Mouse (Mus musculus): ENCODE measurements around the gene Myo9b. TPM values are rescaled to one million over a fixed set of nuclear protein-coding genes. Genes with fewer than 3 reads are reported as not detected.

The Myo9b gene
- polyA plus RNA-seq, 1 experiment from 2014 or later: 11.6 TPM

GRCm38 (mm10) chr8:71376423-71377030 is 104.0 kb downstream of the Myo9b start:
- no peaks in the 10 kb centered on the region for H3K27me3 ChIP-seq (replicated peaks; ENCODE audit: control insufficient read depth, insufficient read depth, low read length)
- H3K9me3 ChIP-seq (ENCODE audit: control insufficient read depth, low read length): no peaks in the 10 kb centered on the region
- peak overlapping the region; percentile 55; the same call in 1 of the 2 replicates for H3K4me2 ChIP-seq (ENCODE audit: low read depth, low read length)
- no peak for ATAC-seq
- H3K4me1 ChIP-seq (ENCODE audit: control insufficient read depth, insufficient read depth, low read length): peaks cover 53% of the 10 kb centered on the region
- peaks cover 32% of the 10 kb centered on the region for H3K36me3 ChIP-seq (ENCODE audit: control insufficient read depth, insufficient read depth, low read length)
- peak overlapping the region; percentile 53; the same call in 1 of the 2 replicates for H3K9ac ChIP-seq (ENCODE audit: low read depth, low read length)
- no peak overlapping the region for H3K27ac ChIP-seq (ENCODE audit: low read length)
- 53% methylated on average over 8 of the region's 8 CpGs for WGBS
- no peak overlapping the region; the same call in 1 of the 2 replicates for H3K4me3 ChIP-seq (ENCODE audit: low read length)

- 77% methylated on average over 4 of the region's 4 CpGs for WGBS
- no peak overlapping the region for H3K27ac ChIP-seq (ENCODE audit: low read length)
- no peak for ATAC-seq
- H3K4me3 ChIP-seq (ENCODE audit: low read length): peak overlapping the region; percentile 72
- no peaks in the 10 kb centered on the region for H3K9me3 ChIP-seq (ENCODE audit: control insufficient read depth, low read length)
- H3K9ac ChIP-seq (ENCODE audit: low read depth, low read length): peak overlapping the region; percentile 91
- H3K4me2 ChIP-seq (ENCODE audit: low read depth, low read length): peak overlapping the region; percentile 92
- H3K27me3 ChIP-seq (replicated peaks; ENCODE audit: control insufficient read depth, insufficient read depth, low read length): no peaks in the 10 kb centered on the region
- H3K36me3 ChIP-seq (ENCODE audit: control insufficient read depth, insufficient read depth, low read length): peaks cover 29% of the 10 kb centered on the region
- peaks cover 70% of the 10 kb centered on the region for H3K4me1 ChIP-seq (ENCODE audit: control insufficient read depth, insufficient read depth, low read length)
Observed at GRCm38 (mm10) chr8:71379008-71379407, 106.5 kb downstream of the Myo9b start.

- peak overlapping the region; percentile 98 for H3K27ac ChIP-seq (ENCODE audit: low read length)
- no peaks in the 10 kb centered on the region for H3K27me3 ChIP-seq (replicated peaks; ENCODE audit: control insufficient read depth, insufficient read depth, low read length)
- peak overlapping the region; percentile 91 for H3K9ac ChIP-seq (ENCODE audit: low read depth, low read length)
- 53% methylated on average over 3 of the region's 3 CpGs for WGBS
- peak overlapping the region; percentile 72 for H3K4me3 ChIP-seq (ENCODE audit: low read length)
- peak overlapping the region; percentile 92 for H3K4me2 ChIP-seq (ENCODE audit: low read depth, low read length)
- H3K9me3 ChIP-seq (ENCODE audit: control insufficient read depth, low read length): no peaks in the 10 kb centered on the region
- peaks cover 71% of the 10 kb centered on the region for H3K4me1 ChIP-seq (ENCODE audit: control insufficient read depth, insufficient read depth, low read length)
- peaks cover 23% of the 10 kb centered on the region for H3K36me3 ChIP-seq (ENCODE audit: control insufficient read depth, insufficient read depth, low read length)
- ATAC-seq: no peak
Observed at GRCm38 (mm10) chr8:71379512-71380075, 107.1 kb downstream of the Myo9b start.

- Histone ChIP-seq H3K27ac (ENCODE audit: low read length) (peak overlapping the region; percentile 98), H3K4me3 (ENCODE audit: low read length) (peak overlapping the region; percentile 72), H3K4me2 (ENCODE audit: low read depth, low read length) (peak overlapping the region; percentile 92), H3K9me3 (ENCODE audit: control insufficient read depth, low read length) (no peaks in the 10 kb centered on the region), H3K9ac (ENCODE audit: low read depth, low read length) (peak overlapping the region; percentile 91), H3K27me3 (replicated peaks; ENCODE audit: control insufficient read depth, insufficient read depth, low read length) (no peaks in the 10 kb centered on the region), H3K4me1 (ENCODE audit: control insufficient read depth, insufficient read depth, low read length) (peaks cover 65% of the 10 kb centered on the region), H3K36me3 (ENCODE audit: control insufficient read depth, insufficient read depth, low read length) (peaks cover 19% of the 10 kb centered on the region)
- whole genome bisulfite sequencing: 1% methylated on average over 72 of the region's 72 CpGs
- ATAC-seq: no peak
Observed at GRCm38 (mm10) chr8:71380178-71381171, 108.0 kb downstream of the Myo9b start.

GRCm38 (mm10) chr8:71381421-71381970 is 109.0 kb downstream of the Myo9b start, which contains the start of gene Nr2f6:
Nr2f6 (minus strand) TSS chr8:71381960.
- H3K27me3 ChIP-seq (replicated peaks; ENCODE audit: control insufficient read depth, insufficient read depth, low read length): no peaks in the 10 kb centered on the region
- no peaks in the 10 kb centered on the region for H3K9me3 ChIP-seq (ENCODE audit: control insufficient read depth, low read length)
- H3K36me3 ChIP-seq (ENCODE audit: control insufficient read depth, insufficient read depth, low read length): peaks cover 19% of the 10 kb centered on the region
- peak within 1 kb of the TSS; percentile 91 for H3K9ac ChIP-seq (ENCODE audit: low read depth, low read length)
- H3K4me3 ChIP-seq (ENCODE audit: low read length): peak within 1 kb of the TSS; percentile 72
- H3K27ac ChIP-seq (ENCODE audit: low read length): peak within 1 kb of the TSS; percentile 99
- H3K4me1 ChIP-seq (ENCODE audit: control insufficient read depth, insufficient read depth, low read length): peaks cover 54% of the 10 kb centered on the region
- peak within 1 kb of the TSS; percentile 92 for H3K4me2 ChIP-seq (ENCODE audit: low read depth, low read length)
- WGBS: under 1% methylated on average over 83 of the region's 89 CpGs
- peak; percentile 21 for ATAC-seq

GRCm38 (mm10) chr8:71381971-71382961 is 109.8 kb downstream of the Myo9b start:
- Histone ChIP-seq H3K4me1 (ENCODE audit: control insufficient read depth, insufficient read depth, low read length) (peaks cover 47% of the 10 kb centered on the region), H3K36me3 (ENCODE audit: control insufficient read depth, insufficient read depth, low read length) (peaks cover 16% of the 10 kb centered on the region)
- under 1% methylated on average over 64 of the region's 80 CpGs for WGBS

GRCm38 (mm10) chr8:71383396-71383795 is 110.9 kb downstream of the Myo9b start:
- 0 out of 2 replicates have a peak overlapping the region, but pooled peaks have one; percentile 3 for H3K4me2 ChIP-seq (ENCODE audit: low read depth, low read length)
- H3K9ac ChIP-seq (ENCODE audit: low read depth, low read length): peak overlapping the region; percentile 2; the same call in 1 of the 2 replicates
- peaks cover 36% of the 10 kb centered on the region for H3K4me1 ChIP-seq (ENCODE audit: control insufficient read depth, insufficient read depth, low read length)
- no peaks in the 10 kb centered on the region for H3K9me3 ChIP-seq (ENCODE audit: control insufficient read depth, low read length)
- ATAC-seq: no peak
- WGBS: 22% methylated on average over 12 of the region's 12 CpGs
- no peaks in the 10 kb centered on the region for H3K27me3 ChIP-seq (replicated peaks; ENCODE audit: control insufficient read depth, insufficient read depth, low read length)
- peaks cover 6% of the 10 kb centered on the region; the same call in 1 of the 2 replicates for H3K36me3 ChIP-seq (ENCODE audit: control insufficient read depth, insufficient read depth, low read length)
- peak overlapping the region; percentile 99 for H3K27ac ChIP-seq (ENCODE audit: low read length)
- no peak overlapping the region for H3K4me3 ChIP-seq (ENCODE audit: low read length)

More at GRCm38 (mm10) chr8:71381971-71382961, 109.8 kb downstream of the Myo9b start:
- peak overlapping the region; percentile 91 for H3K9ac ChIP-seq (ENCODE audit: low read depth, low read length)
- H3K27me3 ChIP-seq (replicated peaks; ENCODE audit: control insufficient read depth, insufficient read depth, low read length): no peaks in the 10 kb centered on the region
- peak overlapping the region; percentile 80 for H3K4me2 ChIP-seq (ENCODE audit: low read depth, low read length)
- no peaks in the 10 kb centered on the region for H3K9me3 ChIP-seq (ENCODE audit: control insufficient read depth, low read length)
- ATAC-seq: peak; percentile 89
- peak overlapping the region; percentile 72 for H3K4me3 ChIP-seq (ENCODE audit: low read length)
- H3K27ac ChIP-seq (ENCODE audit: low read length): peak overlapping the region; percentile 99

- Histone ChIP-seq H3K4me1 (ENCODE audit: control insufficient read depth, insufficient read depth, low read length) (peaks cover 32% of the 10 kb centered on the region), H3K9ac (ENCODE audit: low read depth, low read length) (no peak overlapping the region; the same call in 1 of the 2 replicates), H3K27me3 (replicated peaks; ENCODE audit: control insufficient read depth, insufficient read depth, low read length) (no peaks in the 10 kb centered on the region), H3K4me3 (ENCODE audit: low read length) (no peak overlapping the region), H3K9me3 (ENCODE audit: control insufficient read depth, low read length) (no peaks in the 10 kb centered on the region), H3K36me3 (ENCODE audit: control insufficient read depth, insufficient read depth, low read length) (0 out of 2 replicates have a peak, but pooled peaks cover 1% of the 10 kb centered on the region), H3K4me2 (ENCODE audit: low read depth, low read length) (no peak overlapping the region), H3K27ac (ENCODE audit: low read length) (peak overlapping the region; percentile 99)
- WGBS: 39% methylated on average over 3 of the region's 3 CpGs
- ATAC-seq: 0 out of 2 replicates have a peak, but pooled peaks have one; percentile 10
Observed at GRCm38 (mm10) chr8:71383860-71384259, 111.3 kb downstream of the Myo9b start.

All from intestine, embryonic 16.5 days (tissue).